Mouse (Mus musculus): Measurements from ENCODE around the gene Klhl34. TPM values are rescaled to one million over a fixed set of nuclear protein-coding genes. Genes with fewer than 3 reads are reported as not detected.

Klhl34 gene
- total RNA-seq (2015), result not detected in 2 replicates
- total RNA-seq (2017), result not detected in 2 replicates

- peak; percentile 36; the same call in 1 of the 2 replicates for ATAC-seq (ENCODE audit: poor library complexity, severe bottlenecking)
Measured at GRCm38 (mm10) chrX:157818207-157818920, at the start of gene Klhl34. Gene Klhl34 (plus strand): TSS chrX:157818435.

GRCm38 (mm10) chrX:157801669-157802068 is 16.6 kb upstream of the Klhl34 start:
- peak; percentile 100 for ATAC-seq (ENCODE audit: poor library complexity, severe bottlenecking)

DNA sequence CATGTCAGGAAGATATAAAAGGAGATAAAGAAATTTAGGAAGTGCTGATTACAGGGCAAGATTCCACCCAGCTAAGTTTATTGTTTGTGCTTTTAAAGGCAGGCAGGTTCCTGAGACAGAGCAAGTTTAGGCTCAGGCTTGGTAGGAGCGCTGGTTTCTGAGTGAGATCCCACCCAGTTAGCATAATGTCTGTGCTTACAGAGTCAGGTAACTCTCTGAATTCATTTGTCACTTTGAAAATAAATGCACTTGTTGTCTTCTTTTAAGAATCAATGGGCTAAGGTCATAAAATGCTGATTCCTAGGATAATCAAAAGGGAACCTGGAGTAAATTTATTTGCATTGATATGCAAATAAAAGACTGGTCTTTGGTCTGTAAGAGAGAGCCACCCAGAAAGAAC is 8.5 kb upstream of the Klhl34 start:
- no peak for ATAC-seq (ENCODE audit: poor library complexity, severe bottlenecking)

DNA sequence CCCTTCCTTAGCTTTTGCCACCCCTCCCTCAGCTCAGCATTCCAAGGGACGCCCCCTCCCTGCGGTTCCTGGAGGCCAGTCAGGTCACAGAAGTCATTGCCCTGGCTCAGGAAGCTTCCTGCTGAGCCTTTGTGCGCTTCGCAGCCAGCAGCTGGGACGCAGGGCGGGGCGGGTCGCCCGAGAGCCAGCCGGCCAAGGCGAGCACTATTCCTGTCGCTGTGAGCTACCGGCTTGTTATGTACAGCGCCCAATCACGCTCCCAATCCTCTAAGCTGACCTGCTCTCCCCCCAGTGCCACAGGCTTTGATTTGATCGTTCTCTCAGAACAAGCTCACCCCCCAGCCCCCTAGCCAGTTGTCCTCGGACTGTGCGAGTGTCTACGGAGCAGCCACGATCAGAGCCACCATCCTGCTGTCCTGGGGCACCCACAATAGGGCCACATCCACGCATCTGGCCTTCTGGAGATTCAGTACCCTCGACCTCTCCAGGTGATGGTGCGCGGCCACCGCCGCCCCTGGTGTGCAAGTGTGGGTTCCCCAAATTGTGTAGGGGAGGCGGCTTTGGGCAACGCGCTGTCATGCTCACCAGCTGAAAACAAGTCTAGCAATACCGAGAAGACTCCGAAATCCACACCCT is 546 bp upstream of the Klhl34 start:
- peak; percentile 38; the same call in 1 of the 2 replicates for ATAC-seq (ENCODE audit: poor library complexity, severe bottlenecking)

- ATAC-seq (ENCODE audit: poor library complexity, severe bottlenecking), result no peak
Measured at GRCm38 (mm10) chrX:157818921-157819260, 656 bp downstream of the Klhl34 start.

DNA sequence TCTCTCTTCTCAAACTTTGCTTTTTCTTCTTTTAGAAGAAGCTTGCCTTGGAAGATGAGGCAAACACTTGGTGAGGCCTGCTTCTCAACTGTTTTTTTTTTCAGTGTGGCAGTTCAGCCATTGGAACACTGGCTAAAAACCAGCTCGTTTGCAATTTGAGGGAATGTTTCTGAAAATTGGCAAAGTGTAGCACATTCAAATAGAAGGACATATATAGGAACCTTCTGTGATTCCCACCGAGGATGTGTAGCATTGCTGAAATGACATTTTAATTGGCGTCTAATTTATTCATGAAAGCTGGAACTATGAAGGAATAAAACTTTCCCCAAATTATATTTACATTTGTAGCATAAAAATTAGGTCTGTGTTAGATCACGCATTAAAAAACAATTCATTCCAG is 11.7 kb downstream of the Klhl34 start:
- no peak for ATAC-seq (ENCODE audit: poor library complexity, severe bottlenecking)

Other genes starting within 250 kb of the Klhl34 start
- 3.9 and 5.8 TPM in 2 replicates for gene Yy2, start 249.4 kb upstream of the Klhl34 start, total RNA-seq (2015)
- gene Yy2, start 249.4 kb upstream of the Klhl34 start, total RNA-seq (2017), result 4.1 and 4.8 TPM in 2 replicates
- 16.2 and 22.1 TPM in 2 replicates for gene Mbtps2, start 219.7 kb upstream of the Klhl34 start, total RNA-seq (2015)
- 7.0 and 9.4 TPM in 2 replicates for gene Mbtps2, start 219.7 kb upstream of the Klhl34 start, total RNA-seq (2017)
- not detected in 2 replicates for gene Smpx, start 119.5 kb upstream of the Klhl34 start, total RNA-seq (2015)
- not detected in 2 replicates for gene Smpx, start 119.5 kb upstream of the Klhl34 start, total RNA-seq (2017)
- not detected in 2 replicates for gene Cnksr2, start 224.9 kb downstream of the Klhl34 start, total RNA-seq (2015)
- gene Cnksr2, start 224.9 kb downstream of the Klhl34 start, total RNA-seq (2017), result not detected in 2 replicates